Mouse (Mus musculus) embryo, embryonic 10.5 days (tissue): ENCODE measurements around the gene Zgrf1.

Experiments used
- DNase-seq: peaks from one replicate; pipeline ENCODE4 v3.0.0-alpha.2; 2015; ENCODE audit warnings: low spot score

The Zgrf1 gene

GRCm38 (mm10) chr3:127552973-127553719 lies at the start of gene Zgrf1, which contains the start of gene Larp7:
Gene Zgrf1 (plus strand): TSS chr3:127553489.
Gene Larp7 (minus strand): TSS chr3:127553349.
- DNase-seq: peak; percentile 99

- no peak for DNase-seq
Measured at GRCm38 (mm10) chr3:127507878-127508783, 45.2 kb upstream of the Zgrf1 start.

DNA sequence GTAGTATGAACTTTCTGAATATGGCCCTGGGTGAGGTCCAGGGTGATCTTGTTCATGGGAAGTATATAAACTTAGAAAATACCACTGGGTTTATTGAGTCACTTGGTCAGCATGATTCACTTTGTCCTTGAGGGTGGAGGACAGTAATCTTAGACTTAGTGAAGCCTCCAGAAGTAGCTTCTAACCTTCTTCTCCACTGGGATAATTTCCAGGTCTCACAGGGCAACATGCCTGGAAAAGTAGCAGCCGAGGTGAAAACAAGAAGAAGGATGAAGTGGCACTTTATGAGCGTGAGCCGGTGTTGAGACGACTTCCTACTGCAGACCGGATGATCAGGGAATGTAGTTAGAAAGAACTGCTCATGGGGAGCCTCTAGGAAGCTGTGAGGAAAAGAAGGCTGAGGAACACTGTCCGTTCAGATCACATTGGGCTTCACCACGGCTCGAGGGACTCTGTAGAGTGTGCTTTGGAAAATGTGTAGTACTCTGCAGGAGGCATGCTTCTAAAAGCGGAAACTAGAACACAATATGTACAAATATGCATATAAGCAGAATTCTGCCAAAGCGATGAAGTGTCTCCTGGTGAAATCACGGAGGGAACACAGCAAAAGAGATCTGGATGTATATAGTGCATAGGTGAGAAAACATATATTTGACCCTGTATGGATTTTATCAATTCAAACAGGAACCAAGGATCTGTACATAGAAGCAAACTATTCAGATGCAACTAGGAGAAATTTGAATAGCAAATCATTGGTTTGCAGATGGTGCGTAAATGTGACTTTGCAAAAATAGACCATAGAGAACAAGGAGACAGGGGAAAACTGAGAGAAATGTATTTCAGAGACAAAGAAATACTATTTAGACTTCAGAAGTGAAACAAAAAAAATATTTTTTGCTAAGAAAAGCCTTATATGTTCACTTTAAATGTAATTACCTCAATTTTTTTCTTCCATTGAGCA lies 41.2 kb upstream of the Zgrf1 start:
- DNase-seq: no peak

GRCm38 (mm10) chr3:127512794-127513335 lies 40.4 kb upstream of the Zgrf1 start:
- no peak for DNase-seq

DNA sequence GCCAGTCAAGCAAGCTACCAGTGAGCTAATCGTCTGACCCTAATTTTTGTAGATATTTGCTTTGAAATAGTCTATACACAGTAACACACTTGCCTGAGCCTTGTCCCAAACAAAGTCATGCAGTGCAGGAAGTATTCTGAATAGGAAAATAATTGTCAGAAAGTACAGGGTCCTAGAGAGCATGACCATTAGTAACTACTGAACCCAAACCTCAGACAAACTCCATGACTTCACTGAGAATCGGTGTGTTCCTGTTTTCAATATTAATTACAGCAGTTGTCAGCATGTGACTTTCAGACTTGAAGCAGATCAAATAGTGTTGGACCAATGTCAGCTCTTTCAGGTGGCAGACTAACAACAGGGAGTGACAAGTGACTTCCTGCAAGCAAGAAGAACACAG lies 39.6 kb upstream of the Zgrf1 start:
- no peak for DNase-seq

GRCm38 (mm10) chr3:127515251-127515650 lies 38.0 kb upstream of the Zgrf1 start:
- no peak for DNase-seq

DNA sequence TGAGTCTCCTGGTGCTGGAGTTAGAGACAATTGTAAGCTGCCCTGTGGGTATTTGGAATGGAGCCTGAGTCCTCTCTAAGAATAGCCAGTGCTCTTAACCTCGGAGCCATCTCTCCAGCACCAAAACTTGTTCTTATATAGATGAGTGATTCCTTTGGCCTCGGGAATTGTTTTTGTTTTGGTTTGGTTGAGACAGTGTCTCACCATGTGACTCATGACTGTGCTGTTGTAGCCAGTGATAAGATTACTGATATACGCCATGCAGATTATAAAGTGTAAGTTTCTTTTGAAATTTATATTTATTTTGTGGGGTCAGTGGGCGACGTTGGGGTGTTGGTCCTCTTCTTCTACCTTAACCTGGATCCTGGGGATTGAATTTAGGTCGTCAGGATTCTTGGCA lies 33.0 kb upstream of the Zgrf1 start:
- DNase-seq: no peak

GRCm38 (mm10) chr3:127521156-127521555 lies 32.1 kb upstream of the Zgrf1 start:
- DNase-seq: no peak

DNA sequence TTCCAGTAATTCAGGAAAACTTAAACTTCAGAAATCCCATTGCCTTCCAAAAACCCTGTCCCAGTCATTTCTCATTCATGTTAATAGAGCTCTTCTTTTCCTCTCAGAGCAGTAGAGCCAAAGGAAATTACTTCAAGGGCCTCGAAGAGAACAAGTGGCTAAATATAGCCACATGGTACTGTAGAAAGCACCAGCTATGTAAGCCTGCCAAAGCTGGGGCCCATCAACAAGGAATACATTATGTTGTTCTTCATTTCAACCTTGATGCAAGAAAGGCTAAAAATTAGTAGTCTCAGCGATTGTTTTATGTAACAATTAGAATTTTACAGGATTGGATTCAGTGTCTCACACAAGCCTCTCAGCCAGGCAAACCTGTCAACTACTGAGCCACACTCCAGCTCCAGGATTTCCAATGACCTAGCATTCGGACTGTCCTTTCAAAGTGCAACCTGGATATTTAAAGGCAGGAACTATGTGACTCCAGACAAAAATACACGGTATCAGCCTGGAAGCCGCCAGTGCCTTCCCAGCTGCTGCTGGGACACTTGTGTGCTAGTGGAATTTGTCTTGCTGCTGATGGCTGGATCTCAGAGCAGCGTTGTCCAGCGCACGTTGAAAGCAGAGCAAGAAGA lies 28.0 kb upstream of the Zgrf1 start:
- DNase-seq: no peak

GRCm38 (mm10) chr3:127527465-127528034 lies 25.7 kb upstream of the Zgrf1 start:
- no peak for DNase-seq

DNA sequence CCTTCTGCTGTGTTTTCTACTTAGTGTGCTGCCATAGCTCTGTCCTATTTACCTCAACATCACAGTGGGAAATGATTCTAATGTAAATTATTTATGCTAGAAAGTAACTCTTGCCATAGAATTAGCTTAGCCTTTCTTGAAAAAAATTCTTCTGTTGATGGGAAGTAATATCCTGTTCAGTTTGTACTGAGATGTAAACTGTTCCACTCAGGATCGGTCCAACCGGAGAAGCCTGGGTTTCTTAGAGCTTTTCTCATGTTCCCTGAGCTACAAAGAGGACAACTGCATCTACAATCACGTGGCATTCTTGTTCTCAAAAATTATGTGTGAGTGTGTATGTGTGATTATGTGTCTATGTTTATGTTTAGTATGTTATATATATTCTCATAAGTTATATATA lies 24.1 kb upstream of the Zgrf1 start:
- no peak for DNase-seq

GRCm38 (mm10) chr3:127529824-127530223 lies 23.5 kb upstream of the Zgrf1 start:
- no peak for DNase-seq

GRCm38 (mm10) chr3:127530293-127530692 lies 23.0 kb upstream of the Zgrf1 start:
- DNase-seq: peak; percentile 6

- DNase-seq: no peak
Measured at GRCm38 (mm10) chr3:127539193-127539592, 14.1 kb upstream of the Zgrf1 start.

- DNase-seq: no peak
Measured at GRCm38 (mm10) chr3:127543976-127544375, 9.3 kb upstream of the Zgrf1 start.

DNA sequence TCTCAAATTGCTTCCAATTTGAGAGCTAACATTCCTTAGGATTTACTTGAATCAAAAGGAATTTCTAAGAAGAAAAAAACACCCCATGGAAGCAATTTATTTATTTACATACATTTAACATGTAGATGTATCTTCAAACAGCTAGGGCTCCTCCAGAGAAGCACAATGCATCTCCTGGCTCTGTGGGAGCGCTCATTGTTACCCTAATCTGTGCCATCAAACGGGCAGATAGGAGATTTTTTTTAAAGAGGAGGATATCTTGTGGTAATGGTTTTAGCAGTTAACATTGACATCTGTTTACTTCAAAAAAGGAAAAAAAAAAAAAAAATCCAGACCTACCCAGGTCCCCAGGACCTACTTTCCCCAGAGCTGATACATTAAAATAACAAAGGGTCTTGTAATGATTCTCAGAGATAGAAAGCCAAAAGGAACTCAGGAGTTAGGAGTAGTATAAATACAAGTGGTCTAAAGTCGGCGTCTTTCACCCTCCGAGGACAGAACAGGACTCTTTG lies 8.6 kb upstream of the Zgrf1 start:
- no peak for DNase-seq

DNA sequence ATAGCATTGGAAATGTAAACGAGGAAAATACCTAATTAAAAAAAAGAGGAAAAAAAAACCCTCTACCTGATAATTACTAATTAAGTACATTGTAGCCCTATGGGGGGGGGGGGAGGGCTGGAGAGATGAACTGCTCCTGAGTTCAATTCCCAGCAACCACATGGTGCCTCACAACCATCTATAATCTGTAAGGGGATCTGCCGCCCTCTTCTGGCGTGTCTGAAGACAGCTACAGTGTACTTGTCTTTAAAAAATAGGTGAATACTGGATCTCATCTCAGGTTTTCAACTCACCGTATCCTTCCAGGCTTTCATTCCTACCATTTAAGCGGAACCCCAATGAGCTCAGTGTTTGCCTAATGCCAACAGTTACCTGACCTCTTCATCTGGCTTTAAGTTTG lies 5.4 kb upstream of the Zgrf1 start:
- peak; percentile 66 for DNase-seq

- DNase-seq: no peak
Measured at GRCm38 (mm10) chr3:127552434-127552972, 786 bp upstream of the Zgrf1 start.

DNA sequence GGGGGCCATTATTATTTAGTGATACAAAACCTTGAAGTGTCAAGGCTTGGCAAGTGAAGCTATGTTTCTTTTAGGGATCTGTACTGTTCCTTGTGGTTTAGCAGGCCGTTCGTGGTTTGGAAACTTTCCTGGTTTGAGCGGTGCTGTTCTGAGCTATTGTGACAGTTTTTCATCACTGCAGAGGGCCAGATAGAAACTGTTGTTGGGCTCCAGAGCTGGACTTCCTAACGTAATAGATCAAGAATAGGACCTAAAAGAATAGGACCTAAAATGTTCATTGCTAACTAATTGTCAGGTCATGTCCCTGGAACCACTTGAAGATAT lies 393 bp downstream of the Zgrf1 start:
- DNase-seq: no peak

- DNase-seq: peak; percentile 40
Measured at GRCm38 (mm10) chr3:127554723-127555122, 1.4 kb downstream of the Zgrf1 start.
